Mouse (Mus musculus): ENCODE measurements around the gene Frem3.

DNA sequence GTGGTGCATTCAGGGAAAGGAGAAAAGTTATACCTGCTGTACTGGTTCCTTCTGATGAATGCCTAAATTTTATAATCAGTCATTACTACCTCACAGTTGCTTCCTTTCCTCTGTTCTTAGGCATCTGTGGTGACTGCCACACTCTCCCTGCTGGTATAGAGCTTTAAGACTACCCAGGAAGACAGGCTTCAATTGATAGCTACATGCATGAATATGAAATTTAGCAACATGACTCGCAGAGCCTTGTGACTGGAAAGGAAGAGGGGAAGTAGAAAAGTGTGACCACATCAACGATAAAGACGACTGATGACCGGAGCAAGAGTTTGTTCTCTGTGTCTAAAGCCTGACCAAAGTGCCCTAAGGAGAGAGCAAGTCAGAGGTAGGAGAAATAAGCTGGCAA, 3.8 kb upstream of the Frem3 start:
- TF ChIP-seq CTCF (conservative IDR thresholded peaks at IDR 0.05; ENCODE audit: low read length) (no peak), POU5F1 (IDR thresholded peaks at IDR 0.05; ENCODE audit: borderline replicate concordance, low read length) (no peak)

Data from E14TG2a.4 (cell line).